ENCODE assay signal across 18 mouse cellular contexts in genomic region chr4:53340021-53340667, GRCm38 (mm10).
A peak's percentile ranks its signal among the peaks of the same experiment; 100 is the strongest.
DNase-seq lines count a peak whose midpoint lies in the region; ATAC-seq and TF ChIP-seq lines count a peak whose summit lies in the region.
"Had no signal": no experiment of that assay in that cellular context is flagged by ENCODE, and none has a peak within 500 bp of the region (broad histone marks: within the 10 kb centered on the region; RNA-seq: fewer than 3 reads in every experiment).

No protein-coding gene starts in this region.

- H3K27ac ChIP-seq in hindbrain, postnatal 0 days = no peak overlapping the region
- no peak overlapping the region for H3K27ac ChIP-seq in hindbrain, embryonic 11.5 days (ENCODE audit: low read depth, low read length)
- no peak overlapping the region for H3K27ac ChIP-seq in midbrain, postnatal 0 days (ENCODE audit: low read depth, low read length)
- H3K27ac ChIP-seq in midbrain, embryonic 16.5 days (ENCODE audit: low read length) = no peak overlapping the region
- H3K27ac ChIP-seq in stomach, embryonic 16.5 days (ENCODE audit: low read length) = no peak overlapping the region
- H3K27ac ChIP-seq: embryonic facial prominence, embryonic 15.5 days; midbrain, embryonic 13.5 days had no signal

- H3K9ac ChIP-seq in hindbrain, postnatal 0 days (replicated peaks; ENCODE audit: low read length) = no peak overlapping the region
- H3K9ac ChIP-seq in hindbrain, embryonic 11.5 days (ENCODE audit: low read depth, low read length) = no peak overlapping the region
- no peak overlapping the region for H3K9ac ChIP-seq in midbrain, postnatal 0 days (replicated peaks; ENCODE audit: low read length, poor library complexity, severe bottlenecking)
- H3K9ac ChIP-seq in midbrain, embryonic 16.5 days (ENCODE audit: low read depth, low read length) = no peak overlapping the region
- no peak overlapping the region for H3K9ac ChIP-seq in stomach, embryonic 16.5 days (ENCODE audit: low read length)
- H3K9ac ChIP-seq: embryonic facial prominence, embryonic 15.5 days; midbrain, embryonic 13.5 days had no signal

- peak; percentile 33 to 37 for DNase-seq in adrenal gland, postnatal 36 days
- no peak for DNase-seq in adrenal gland, adult 8-10 months
- DNase-seq in hindbrain, postnatal 0 days (ENCODE audit: low spot score) = peak; percentile 28
- no peak for DNase-seq in hindbrain, embryonic 11.5 days (ENCODE audit: low spot score)
- DNase-seq in midbrain, postnatal 0 days (ENCODE audit: low spot score) = peak; percentile 50
- DNase-seq: cerebellum, adult 11 months; embryo, embryonic 11 days; gastrocnemius, postnatal 25 days; kidney, adult 18-20 months; liver had no signal

- no peak for TF ChIP-seq CTCF in hindbrain, postnatal 0 days (IDR thresholded peaks at IDR 0.05; ENCODE audit: low read depth)
- no peak for TF ChIP-seq CTCF in midbrain, postnatal 0 days (IDR thresholded peaks at IDR 0.05)

- H3K4me3 ChIP-seq in hindbrain, postnatal 0 days (ENCODE audit: low read length) = no peak overlapping the region
- H3K4me3 ChIP-seq in hindbrain, embryonic 11.5 days (ENCODE audit: low read depth, low read length) = no peak overlapping the region
- H3K4me3 ChIP-seq in midbrain, postnatal 0 days (ENCODE audit: low read depth, low read length) = no peak overlapping the region
- no peak overlapping the region for H3K4me3 ChIP-seq in midbrain, embryonic 16.5 days (ENCODE audit: low read depth, low read length)
- no peak overlapping the region for H3K4me3 ChIP-seq in stomach, embryonic 16.5 days (replicated peaks; ENCODE audit: low read length)
- H3K4me3 ChIP-seq: embryonic facial prominence, embryonic 15.5 days; midbrain, embryonic 13.5 days; myocyte had no signal

- 71% methylated on average over 13 of the region's 14 CpGs for WGBS in hindbrain, postnatal 0 days
- WGBS in hindbrain, embryonic 11.5 days = 91% methylated on average over 13 of the region's 14 CpGs
- WGBS in midbrain, postnatal 0 days = 75% methylated on average over 13 of the region's 14 CpGs
- WGBS in midbrain, embryonic 16.5 days = 78% methylated on average over 13 of the region's 14 CpGs
- 56% methylated on average over 13 of the region's 14 CpGs for WGBS in stomach, embryonic 16.5 days

- H3K4me2 ChIP-seq in hindbrain, postnatal 0 days (ENCODE audit: low read depth, low read length) = no peak overlapping the region
- no peak overlapping the region for H3K4me2 ChIP-seq in hindbrain, embryonic 11.5 days (replicated peaks; ENCODE audit: low read depth, low read length)
- H3K4me2 ChIP-seq in midbrain, postnatal 0 days (ENCODE audit: low read depth, low read length, poor library complexity, severe bottlenecking) = no peak overlapping the region
- no peak overlapping the region for H3K4me2 ChIP-seq in midbrain, embryonic 16.5 days (ENCODE audit: low read length)
- H3K4me2 ChIP-seq in stomach, embryonic 16.5 days (ENCODE audit: low read depth, low read length) = no peak overlapping the region
- H3K4me2 ChIP-seq: embryonic facial prominence, embryonic 15.5 days; midbrain, embryonic 13.5 days had no signal

- no peaks in the 10 kb centered on the region for H3K27me3 ChIP-seq in hindbrain, postnatal 0 days (ENCODE audit: insufficient read depth, low read length)
- no peaks in the 10 kb centered on the region for H3K27me3 ChIP-seq in hindbrain, embryonic 11.5 days (ENCODE audit: control insufficient read depth, insufficient read depth, low read length)
- H3K27me3 ChIP-seq in midbrain, postnatal 0 days (ENCODE audit: insufficient read depth, low read length) = no peaks in the 10 kb centered on the region
- no peaks in the 10 kb centered on the region for H3K27me3 ChIP-seq in midbrain, embryonic 16.5 days (ENCODE audit: control insufficient read depth, insufficient read depth, low read depth, low read length)
- no peaks in the 10 kb centered on the region for H3K27me3 ChIP-seq in stomach, embryonic 16.5 days (ENCODE audit: control insufficient read depth, insufficient read depth, low read length)
- H3K27me3 ChIP-seq: CH12.LX; embryonic facial prominence, embryonic 15.5 days; midbrain, embryonic 13.5 days had no signal

- H3K9me3 ChIP-seq in hindbrain, postnatal 0 days (ENCODE audit: low read length) = no peaks in the 10 kb centered on the region
- no peaks in the 10 kb centered on the region for H3K9me3 ChIP-seq in hindbrain, embryonic 11.5 days (ENCODE audit: control insufficient read depth, low read length)
- peaks cover 4% of the 10 kb centered on the region; the same call in 1 of the 2 replicates for H3K9me3 ChIP-seq in midbrain, postnatal 0 days (ENCODE audit: low read length)
- no peaks in the 10 kb centered on the region for H3K9me3 ChIP-seq in midbrain, embryonic 16.5 days (replicated peaks; ENCODE audit: control insufficient read depth, low read length, poor library complexity, severe bottlenecking)
- peaks cover 6% of the 10 kb centered on the region; the same call in 1 of the 2 replicates for H3K9me3 ChIP-seq in stomach, embryonic 16.5 days (replicated peaks; ENCODE audit: control insufficient read depth, low read length)
- H3K9me3 ChIP-seq: embryonic facial prominence, embryonic 15.5 days had no signal

- no peaks in the 10 kb centered on the region for H3K4me1 ChIP-seq in hindbrain, postnatal 0 days (ENCODE audit: insufficient read depth, low read length)
- no peaks in the 10 kb centered on the region for H3K4me1 ChIP-seq in hindbrain, embryonic 11.5 days (replicated peaks; ENCODE audit: control insufficient read depth, insufficient read depth, low read length)
- no peaks in the 10 kb centered on the region for H3K4me1 ChIP-seq in midbrain, postnatal 0 days (ENCODE audit: insufficient read depth, low read length)
- H3K4me1 ChIP-seq in midbrain, embryonic 16.5 days (ENCODE audit: control insufficient read depth, insufficient read depth, low read length) = no peaks in the 10 kb centered on the region
- H3K4me1 ChIP-seq in stomach, embryonic 16.5 days (ENCODE audit: control insufficient read depth, insufficient read depth, low read length) = peaks cover 6% of the 10 kb centered on the region
- H3K4me1 ChIP-seq: midbrain, embryonic 13.5 days had no signal

- ATAC-seq in hindbrain, postnatal 0 days = peak; percentile 53; the same call in 1 of the 2 replicates
- ATAC-seq in hindbrain, embryonic 11.5 days (ENCODE audit: low FRiP score) = no peak
- ATAC-seq in midbrain, postnatal 0 days (ENCODE audit: low FRiP score) = no peak
- ATAC-seq in midbrain, embryonic 16.5 days = no peak
- peak; percentile 17; the same call in 1 of the 2 replicates for ATAC-seq in stomach, embryonic 16.5 days (ENCODE audit: insufficient read depth, low FRiP score)
- ATAC-seq: activated CD4-positive, CD25-positive, alpha-beta regulatory T cell, adult 4 months; forebrain, embryonic 16.5 days; midbrain, embryonic 13.5 days had no signal

- H3K36me3 ChIP-seq in hindbrain, postnatal 0 days (ENCODE audit: insufficient read depth, low read length) = no peaks in the 10 kb centered on the region
- H3K36me3 ChIP-seq in hindbrain, embryonic 11.5 days (ENCODE audit: control insufficient read depth, insufficient read depth, low read length) = no peaks in the 10 kb centered on the region
- H3K36me3 ChIP-seq in midbrain, postnatal 0 days (ENCODE audit: insufficient read depth, low read length) = no peaks in the 10 kb centered on the region
- no peaks in the 10 kb centered on the region for H3K36me3 ChIP-seq in midbrain, embryonic 16.5 days (ENCODE audit: control insufficient read depth, insufficient read depth, low read length)
- no peaks in the 10 kb centered on the region for H3K36me3 ChIP-seq in stomach, embryonic 16.5 days (ENCODE audit: control insufficient read depth, insufficient read depth, low read length)
- H3K36me3 ChIP-seq: embryonic facial prominence, embryonic 15.5 days; midbrain, embryonic 13.5 days had no signal

Comparison
In these comparisons a context has a peak if more than half of its experiments do, and no peak if none do; other contexts are left out.
1. DNase-seq: peak in adrenal gland, postnatal 36 days (2 of 2), hindbrain, postnatal 0 days (single experiment) and midbrain, postnatal 0 days (single experiment); none in adrenal gland, adult 8-10 months (single experiment) and hindbrain, embryonic 11.5 days (single experiment).
2. ATAC-seq: peak in hindbrain, postnatal 0 days (single experiment) and stomach, embryonic 16.5 days (single experiment); none in hindbrain, embryonic 11.5 days (single experiment), midbrain, postnatal 0 days (single experiment) and midbrain, embryonic 16.5 days (single experiment).